Mouse (Mus musculus): ENCODE data around the gene Gm10563.
"Not testable (repeated sequence)": the region's sequence is repeated elsewhere in the genome, so short reads cannot be mapped to it uniquely, and the experiment has no call there.

The Gm10563 gene

DNA sequence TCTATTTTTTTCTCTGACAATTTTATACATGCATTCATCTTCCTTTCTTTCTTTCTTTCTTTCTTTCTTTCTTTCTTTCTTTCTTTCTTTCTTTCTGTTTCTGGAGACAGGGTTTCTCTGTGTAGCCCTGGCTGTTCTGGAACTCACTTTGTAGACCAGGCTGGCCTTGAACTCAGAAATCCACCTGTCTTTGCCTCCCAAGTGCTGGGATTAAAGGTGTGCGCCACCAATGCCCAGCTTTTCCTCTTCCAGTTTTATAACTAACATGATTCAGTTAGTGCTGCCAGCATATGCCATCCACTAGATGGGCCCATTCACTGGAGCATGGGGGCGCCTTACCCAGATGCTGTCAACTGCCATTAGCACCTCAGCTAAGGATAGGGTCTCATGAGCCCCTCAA lies at the start of gene Gm10563:
TSS of gene Gm10563 (minus strand) at position 101 of the 400 bp plus-strand sequence.
- in situ Hi-C loops (cut with MboI, MseI), result loop anchor here (5.0 kb wide), 1 partner anchor 47 kb away; the partner anchor contains the start of gene Fndc10

DNA sequence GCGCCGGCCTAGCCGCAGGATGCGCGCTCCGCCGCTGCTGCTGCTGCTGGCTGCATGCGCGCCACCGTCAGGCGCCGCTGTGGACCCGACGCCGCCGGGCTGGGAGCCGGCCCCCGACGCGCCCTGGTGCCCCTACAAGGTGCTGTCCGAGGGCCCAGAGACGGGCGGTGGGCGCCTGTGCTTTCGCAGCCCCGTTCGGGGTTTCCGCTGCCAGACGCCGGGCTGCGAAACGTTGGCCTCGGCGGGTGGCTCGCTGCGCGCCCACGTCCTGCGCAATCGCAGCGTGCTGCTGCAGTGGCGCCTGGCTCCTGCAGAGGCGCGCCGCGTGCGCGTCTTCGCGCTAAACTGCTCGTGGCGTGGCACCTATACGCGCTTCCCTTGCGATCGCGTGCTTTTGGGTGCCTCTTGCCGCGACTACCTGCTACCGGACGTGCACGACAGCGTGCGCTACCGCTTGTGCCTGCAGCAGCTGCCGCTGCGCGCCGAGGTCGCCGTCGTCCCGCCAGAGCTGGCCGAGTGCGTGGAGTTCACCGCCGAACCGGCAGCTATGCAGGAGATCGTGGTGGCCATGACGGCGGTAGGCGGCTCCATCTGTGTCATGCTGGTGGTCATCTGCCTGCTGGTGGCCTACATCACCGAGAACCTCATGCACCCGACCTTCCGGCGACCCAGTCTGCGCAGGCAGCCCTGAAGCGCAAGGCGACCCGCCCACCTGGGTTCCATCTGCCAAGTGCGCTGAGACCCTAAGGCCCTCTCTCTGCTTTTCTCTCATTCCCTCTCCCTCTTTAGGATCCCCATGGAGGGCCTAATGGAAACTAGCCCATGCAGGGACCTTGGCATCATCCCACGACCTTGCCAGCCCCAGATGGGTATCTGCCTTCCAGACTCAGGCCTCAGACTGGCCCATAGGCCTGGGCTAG lies 49.5 kb upstream of the Gm10563 start:
- in situ Hi-C loops (cut with MboI, MseI), result loop anchor here (5.0 kb wide), 1 partner anchor 47 kb away; the partner anchor contains the start of gene Gm10563

DNA sequence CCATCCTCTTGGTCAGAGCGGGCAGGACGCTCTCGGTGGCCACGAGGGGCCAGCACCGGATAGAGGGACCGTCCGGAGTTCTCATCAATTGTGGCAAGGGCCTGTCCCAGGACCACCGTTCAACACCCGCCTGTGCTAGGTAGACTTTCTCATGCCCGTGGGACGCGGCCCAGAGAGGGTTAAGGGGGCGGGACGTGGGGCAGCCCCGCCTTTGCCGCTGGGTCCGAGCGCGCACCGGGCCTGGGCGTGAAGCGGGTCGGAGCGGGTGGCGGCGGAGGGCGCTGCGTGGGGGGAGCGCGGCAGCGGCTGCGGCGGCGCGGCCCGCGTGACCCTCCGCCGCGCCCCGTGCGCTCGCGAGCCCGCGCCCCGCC lies 48.9 kb upstream of the Gm10563 start, which contains the start of gene Fndc10:
TSS of gene Fndc10 (plus strand) at position 232 of the 371 bp plus-strand sequence.
- in situ Hi-C loops (cut with MboI, MseI), result loop anchor here (5.0 kb wide), 1 partner anchor 47 kb away; the partner anchor contains the start of gene Gm10563

DNA sequence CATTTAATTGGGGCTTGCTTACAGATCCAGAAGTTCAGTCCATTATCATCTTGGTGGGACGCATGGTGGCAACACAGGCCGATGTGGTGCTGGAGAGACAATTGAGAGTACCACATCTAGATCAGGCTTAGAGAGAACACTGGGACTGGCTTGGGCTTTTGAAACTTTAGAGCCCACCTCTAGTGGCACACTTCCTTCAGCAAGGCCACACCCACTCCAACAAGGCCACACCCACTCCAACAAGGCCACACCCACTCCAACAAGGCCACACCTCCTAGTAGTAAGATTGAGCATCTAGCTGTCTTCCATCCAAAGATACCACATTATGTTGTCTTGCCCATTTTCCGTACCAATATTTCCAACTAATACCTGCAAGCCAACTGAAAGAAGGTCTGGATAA lies 47.2 kb upstream of the Gm10563 start:
- in situ Hi-C loops (cut with MboI, MseI), result loop anchor here (5.0 kb wide), 1 partner anchor 45 kb away; the partner anchor contains the start of gene Gm10563

DNA sequence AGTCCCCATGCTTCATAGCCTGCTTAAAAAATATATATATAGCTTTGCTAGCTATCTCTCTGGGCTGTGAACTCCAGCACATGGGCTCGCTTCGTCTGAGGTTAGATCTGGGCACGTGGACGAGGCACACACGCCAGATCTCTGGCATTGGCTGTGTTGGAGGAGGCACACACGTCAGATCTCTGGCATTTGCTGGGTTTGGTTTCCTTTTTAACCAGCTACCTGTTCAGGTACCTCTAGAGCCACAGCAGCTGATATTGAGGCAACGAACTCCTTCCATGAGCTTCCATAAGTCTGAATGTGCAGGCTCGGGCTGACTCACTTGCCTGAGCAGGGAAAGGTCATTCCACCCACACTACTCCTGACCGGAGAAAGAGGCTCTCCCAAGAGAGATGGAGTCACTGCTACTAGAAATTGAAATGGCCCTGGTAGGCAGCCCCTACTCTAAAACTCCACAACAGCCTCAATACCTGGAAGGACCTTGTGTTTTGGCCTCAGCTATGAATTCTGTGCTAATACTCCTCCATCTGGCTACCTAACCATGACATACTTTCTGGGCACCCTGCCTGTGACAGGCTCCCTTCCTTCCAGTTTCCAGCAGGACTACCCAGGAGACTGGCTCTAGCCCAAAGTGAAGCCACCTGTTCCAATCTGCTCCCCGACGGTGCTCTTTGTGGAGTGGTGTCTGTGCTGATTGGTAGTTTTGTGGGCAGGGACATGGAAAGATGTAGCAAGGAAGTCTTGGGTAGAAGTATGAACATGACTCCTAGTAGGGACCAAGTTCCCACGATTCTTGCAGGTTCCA lies 45.6 kb upstream of the Gm10563 start:
- in situ Hi-C loops (cut with MboI, MseI), result loop anchor here (5.0 kb wide), 1 partner anchor 43 kb away; the partner anchor contains the start of gene Gm10563

DNA sequence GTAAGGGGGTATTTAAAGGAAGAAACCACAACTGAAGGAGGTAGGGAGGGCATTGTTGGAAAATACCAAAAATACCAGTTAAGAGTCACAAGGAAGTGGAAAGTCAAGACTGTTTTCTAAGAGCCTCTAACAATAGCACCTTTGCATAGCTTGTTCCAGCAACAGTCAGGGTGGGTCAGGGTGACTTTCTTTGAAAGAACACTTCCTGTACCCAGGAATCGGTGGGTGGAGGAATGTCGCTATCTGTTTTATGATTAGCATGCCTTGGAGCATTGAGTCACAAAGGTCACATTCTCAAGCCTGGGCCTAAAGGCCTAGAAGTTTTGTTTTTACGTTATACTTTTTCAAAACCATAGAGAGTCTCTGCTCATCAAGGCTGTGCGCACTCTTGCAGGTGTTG lies 42.6 kb upstream of the Gm10563 start:
- in situ Hi-C loops (cut with MboI, MseI), result not testable (repeated sequence)

DNA sequence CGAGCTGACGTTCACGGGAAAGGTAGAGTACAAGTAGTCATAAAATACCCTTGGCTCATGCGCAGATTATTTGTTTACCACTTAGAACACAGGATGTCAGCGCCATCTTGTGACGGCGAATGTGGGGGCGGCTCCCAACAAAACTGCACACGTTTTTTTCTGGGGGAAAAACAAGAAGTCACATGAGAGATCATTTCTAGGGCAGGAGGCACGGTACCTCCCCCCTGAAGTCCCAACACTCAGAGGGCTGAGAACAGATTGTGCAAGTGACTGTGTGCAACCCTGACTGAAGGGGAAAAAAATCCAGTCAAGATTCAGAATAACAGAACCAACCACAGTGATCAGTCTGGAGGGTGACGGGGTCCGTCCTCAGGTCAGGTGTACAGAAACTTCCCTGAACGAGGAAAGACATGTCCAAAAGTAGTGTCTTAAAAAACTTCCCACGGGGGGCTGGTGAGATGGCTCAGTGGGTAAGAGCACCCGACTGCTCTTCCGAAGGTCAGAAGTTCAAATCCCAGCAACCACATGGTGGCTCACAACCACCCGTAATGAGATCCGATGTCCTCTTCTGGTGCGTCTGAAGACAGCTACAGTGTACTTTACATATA lies 38.6 kb upstream of the Gm10563 start:
- in situ Hi-C loops (cut with MboI, MseI), result not testable (repeated sequence)

DNA sequence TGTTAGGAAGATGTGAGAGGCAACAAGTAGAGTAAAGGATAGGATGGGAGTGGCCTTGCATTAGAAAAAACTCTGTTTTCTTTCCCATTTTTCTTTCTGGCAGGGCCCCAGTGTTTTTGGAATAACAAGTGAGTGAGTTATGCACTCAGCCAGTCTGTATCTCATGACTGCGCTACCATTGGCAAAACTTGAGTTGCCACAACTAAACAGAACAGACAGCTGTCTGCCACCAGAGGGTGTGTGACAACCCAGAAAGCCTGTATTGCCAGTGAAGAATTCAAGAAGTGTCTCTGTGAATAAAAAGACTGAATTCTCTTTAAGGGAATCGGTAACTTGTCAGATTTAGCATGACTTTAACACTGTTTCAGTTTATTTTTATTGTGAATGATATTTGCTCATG lies 30.8 kb upstream of the Gm10563 start:
- in situ Hi-C loops (cut with MboI, MseI), result no loop called here

DNA sequence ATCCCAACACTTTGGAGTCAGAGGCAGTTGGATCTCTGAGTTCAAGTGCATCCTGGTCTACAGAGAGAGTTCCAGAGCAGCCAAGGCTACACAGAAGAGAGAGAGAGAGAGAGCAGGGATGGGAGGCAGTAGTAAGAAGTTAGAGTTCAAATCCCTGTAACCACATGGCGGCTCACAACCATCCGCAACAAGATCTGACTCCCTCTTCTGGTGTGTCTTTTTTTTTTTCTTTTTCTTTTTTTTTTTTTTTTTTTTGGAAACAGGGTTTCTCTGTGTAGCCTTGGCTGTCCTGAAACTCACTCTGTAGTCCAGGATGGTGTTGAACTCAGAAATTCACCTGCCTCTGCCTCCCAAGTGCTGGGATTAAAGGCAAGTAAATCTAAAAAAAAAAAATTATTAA lies 26.9 kb upstream of the Gm10563 start:
- in situ Hi-C loops (cut with MboI, MseI), result no loop called here

DNA sequence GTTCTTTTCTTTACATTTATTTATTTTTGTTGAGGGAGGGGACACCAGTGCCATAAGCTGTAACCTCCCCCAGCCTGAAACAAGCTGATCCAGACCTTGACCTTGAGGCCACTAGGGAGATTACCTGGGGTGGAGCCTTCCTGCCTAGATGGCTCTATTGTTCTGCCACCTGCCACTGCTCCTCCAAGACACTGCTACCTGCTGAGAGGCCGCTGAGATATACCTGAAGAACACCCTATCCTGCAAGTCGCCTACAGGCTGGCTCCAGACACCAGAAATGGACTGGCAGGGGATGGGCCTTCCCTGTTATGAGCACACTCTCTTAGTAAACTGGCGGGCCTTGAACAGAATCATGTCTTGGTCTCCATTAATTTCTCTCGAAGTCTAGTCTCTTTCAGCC lies 25.0 kb upstream of the Gm10563 start:
- in situ Hi-C loops (cut with MboI, MseI), result not testable (repeated sequence)

DNA sequence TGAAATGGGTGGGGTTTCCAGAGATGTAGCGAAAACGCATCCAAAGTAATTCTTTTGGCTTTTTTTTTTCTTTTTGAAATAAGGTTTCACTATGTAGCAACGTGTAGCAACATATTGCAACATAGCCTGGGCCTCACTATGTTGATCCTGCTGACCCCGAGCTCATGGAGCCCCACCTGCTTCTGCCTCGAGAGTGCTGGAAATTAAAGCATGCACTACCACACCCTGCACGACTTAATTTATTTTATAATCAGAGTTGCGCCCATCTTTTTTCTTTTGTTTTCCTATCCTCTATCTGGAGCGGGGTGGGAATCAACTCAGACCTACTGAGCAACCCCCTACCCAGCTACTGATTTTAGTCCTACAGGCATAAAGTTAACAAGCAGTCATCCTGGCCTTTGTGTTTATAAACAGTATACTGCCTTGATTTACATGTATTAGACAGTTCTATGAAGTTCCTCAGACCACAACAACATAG lies 24.4 kb upstream of the Gm10563 start:
- in situ Hi-C loops (cut with MboI, MseI), result no loop called here

DNA sequence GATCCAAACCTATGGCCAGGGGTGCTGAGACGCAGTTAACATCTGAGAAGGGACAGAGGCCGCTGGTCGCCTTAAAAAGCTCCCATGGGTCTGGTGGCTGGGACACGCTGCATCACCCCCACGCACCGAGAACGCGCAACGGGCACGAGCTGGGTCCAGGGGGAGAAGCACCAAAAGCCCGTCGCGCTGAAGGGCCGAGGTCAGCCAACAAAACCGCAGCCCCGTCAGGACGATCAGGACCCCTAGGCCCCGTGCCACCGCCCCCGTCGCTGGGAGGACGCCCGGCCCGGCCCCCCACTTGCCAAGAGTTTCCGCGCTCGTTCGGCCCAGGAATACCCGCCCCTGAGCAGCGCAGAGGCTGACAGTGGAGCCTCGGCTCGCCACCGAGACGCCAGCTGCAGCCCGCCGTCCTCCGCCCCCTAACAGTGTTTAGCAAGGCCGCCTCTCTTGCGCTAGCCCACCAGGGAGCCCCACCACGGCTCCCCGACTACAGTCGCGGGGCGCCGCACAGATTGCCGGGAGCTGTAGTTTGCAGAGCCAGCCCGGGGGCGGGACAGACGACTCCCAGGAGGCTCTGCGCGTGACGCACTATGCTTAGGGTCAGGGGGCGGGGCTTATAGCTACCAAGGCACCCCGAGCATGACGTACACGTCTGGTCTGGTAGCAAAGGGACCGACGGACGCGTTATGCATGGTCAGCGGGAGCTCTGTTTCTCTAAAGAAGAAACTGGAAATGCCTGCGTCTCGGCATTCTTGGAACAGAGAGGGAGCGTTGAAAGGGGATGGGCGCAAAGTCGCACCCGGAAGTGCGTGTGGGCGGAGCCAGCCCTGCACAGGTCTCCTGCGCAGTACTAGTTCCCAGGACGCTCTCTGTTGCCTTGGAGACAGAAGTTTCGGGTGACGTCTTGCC lies 23.7 kb upstream of the Gm10563 start, which contains the start of gene Mib2:
TSS of gene Mib2 (minus strand) at position 510 of the 909 bp plus-strand sequence.
- in situ Hi-C loops (cut with MboI, MseI), result no loop called here

DNA sequence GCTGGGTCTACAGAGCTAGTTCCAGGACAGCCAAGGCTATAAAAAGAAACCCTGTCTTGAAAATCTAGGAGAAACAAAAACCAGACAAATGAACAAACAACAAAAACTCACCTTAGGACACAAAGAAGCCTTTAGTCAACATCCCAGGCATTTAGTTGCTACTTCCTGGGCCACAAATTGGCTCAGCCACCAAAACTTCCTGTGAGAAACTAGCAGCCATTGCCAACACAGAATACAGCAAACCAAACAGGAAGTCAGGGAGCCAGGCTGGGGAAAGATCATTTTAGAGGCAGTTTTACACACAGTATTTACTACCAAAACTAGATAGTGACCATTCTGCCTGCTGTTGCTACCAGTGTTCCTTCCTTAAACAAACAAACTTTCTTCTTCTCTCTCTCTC lies 21.7 kb upstream of the Gm10563 start:
- in situ Hi-C loops (cut with MboI, MseI), result no loop called here

DNA sequence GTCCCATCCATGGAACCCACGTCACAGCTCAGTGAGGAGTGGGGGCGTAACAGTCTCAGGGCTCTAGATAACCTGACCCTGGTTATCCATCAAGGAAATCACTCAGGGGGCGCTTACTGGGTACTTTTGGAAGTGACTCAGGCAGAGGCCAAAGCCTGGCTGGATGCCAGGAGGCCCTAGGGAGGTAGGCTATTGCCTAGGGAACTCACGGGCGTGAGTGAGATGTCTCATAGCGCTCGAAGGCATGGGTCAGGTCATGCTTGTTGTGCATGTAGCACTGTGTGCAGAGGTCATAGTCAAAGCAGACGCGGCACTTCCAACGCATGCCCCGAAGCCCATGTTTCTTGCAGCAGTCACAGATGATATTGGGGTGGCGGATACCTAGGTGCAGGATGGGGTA lies 15.4 kb upstream of the Gm10563 start:
- in situ Hi-C loops (cut with MboI, MseI), result no loop called here

DNA sequence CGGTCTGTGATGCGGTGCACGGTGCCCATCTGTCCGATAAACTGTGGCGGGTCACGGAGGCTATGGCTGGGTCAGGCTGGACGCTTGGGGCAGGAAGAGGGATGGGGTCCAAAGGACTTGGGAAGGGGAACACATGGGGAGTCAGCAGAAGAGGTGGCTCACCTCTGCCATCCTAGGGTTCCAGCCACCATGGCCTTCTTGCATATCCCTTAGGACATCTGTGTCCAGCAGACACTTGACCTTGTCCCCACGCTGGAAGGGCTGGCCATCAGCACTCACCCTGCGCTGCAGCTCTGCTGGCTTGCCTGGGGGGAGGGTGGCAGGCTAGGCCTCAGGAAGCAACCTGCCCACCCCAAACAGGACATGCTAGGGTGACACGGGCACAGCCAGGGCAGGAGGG lies 13.8 kb upstream of the Gm10563 start:
- in situ Hi-C loops (cut with MboI, MseI), result no loop called here

DNA sequence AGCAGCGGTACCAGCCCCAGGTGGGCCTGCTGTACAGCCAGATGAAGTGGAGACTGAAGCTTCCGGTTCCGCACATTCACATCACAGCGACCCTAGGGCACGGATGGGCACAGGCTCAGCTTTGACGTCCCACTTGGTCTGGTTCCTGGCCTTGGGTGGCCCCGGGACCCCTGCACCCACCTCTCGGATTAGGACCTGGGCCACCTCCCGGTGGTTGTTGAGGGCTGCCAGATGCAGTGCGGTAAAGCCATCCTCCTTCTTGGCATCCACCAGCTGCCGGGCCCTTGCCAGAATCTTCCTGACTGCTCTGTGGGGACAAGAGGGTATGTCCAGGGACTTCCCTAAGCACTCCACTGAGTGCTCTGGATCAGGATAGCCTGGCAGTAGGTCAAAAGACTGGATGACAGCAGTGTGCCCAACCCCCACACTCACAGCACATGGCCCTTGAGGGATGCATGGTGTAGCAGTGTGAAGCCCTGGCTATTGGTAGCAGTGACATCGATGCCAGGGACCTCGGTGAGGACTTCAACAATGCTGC lies 11.1 kb upstream of the Gm10563 start:
- in situ Hi-C loops (cut with MboI, MseI), result no loop called here

DNA sequence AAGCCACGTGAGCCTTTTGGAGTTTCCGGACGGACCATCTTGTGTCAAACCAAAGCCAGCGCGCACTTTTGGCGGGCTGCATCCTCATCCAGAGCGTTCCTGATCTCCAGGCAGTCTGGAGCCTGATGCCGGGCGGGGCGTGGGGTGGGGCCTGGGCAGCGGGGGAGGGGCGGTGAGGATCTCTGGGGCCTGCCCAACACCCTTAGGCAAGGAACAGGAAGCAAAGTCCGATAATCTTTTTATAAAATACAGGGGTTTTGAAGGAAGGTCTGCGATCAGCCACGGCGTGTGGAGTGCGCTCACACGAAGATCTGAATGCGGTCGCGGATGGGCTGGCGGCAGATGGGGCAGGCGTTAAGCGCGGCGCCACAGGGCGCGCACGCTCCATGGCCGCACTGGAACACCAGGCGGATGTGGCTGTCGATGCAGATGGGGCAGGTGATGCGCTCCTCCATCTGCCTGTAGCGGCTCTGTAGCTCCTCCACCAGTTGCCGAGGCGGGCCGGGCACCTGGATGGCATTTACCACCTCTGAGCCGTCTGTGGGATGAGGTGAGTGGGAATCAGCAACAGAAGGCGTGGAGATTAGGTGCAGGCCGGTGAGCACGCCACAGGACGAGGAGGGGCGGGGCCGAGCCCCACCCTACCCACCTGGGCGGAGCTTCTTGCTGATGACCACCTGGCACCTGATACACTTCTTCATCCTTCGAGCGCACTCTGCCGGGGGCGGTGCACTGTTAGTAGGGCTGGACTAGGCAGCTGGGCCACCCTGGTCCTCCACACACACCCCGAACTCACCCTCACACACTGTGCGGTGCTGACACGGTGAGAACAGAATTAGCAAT lies 9.5 kb upstream of the Gm10563 start:
- in situ Hi-C loops (cut with MboI, MseI), result no loop called here

DNA sequence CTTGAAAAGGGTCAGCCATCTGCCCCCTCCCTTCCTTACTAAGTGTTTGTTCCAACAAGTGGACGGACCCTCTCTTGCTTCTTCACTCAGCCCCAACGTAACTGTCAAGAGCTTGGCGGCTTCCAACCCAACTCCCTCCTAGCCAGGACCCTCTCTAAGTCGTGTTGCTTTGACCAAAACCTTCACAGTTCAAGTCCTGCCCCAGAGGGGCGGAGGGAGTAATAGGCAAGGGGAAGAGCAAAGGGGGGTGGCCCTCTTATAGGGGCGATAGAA lies 8.9 kb upstream of the Gm10563 start:
- in situ Hi-C loops (cut with MboI, MseI), result no loop called here

DNA sequence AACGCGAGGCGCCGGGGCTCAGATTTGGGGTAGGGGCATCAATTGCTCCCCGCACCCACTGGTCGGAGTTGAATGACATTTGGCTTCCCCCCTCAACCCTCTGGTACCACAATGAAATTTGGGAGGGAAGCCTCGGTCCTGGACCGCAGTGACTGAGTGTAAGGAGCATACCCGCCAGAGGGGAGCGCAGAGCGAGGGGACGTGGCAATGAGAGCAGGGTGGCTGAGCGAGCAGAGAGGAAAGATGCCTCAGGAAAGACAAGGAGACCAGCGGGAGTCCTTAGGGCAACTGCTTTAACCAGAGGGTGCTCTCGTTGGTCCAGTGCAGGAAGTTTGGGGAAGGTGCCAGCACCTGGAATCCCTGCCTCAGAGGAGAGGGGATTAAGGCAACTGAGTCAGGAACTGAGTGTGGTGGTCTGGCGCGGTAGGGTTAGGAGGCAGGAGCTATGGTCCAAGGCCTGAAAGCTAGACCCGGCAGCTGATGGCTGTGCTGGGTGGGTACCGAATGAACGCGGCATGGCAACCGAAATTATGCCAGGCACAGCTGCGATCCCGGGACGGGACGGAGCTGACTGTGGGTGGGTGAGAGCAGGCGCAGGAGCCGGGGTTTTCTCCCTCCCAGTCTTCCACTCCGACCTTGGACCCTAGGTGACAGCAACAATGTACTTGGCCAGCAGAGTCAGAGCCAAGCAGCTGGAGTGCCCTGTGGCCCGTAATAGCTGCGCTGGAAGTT lies 8.4 kb upstream of the Gm10563 start:
- in situ Hi-C loops (cut with MboI, MseI), result no loop called here

Data from T-helper 2 cell (primary cell).